Mouse (Mus musculus): Measurements from ENCODE around the gene Stat3. TPM values are rescaled to one million over a fixed set of nuclear protein-coding genes. Genes with fewer than 3 reads are reported as not detected.
A peak's percentile ranks its signal among the peaks of the same experiment; 100 is the strongest.

Stat3 gene
- total and polyA plus RNA-seq, 3 experiments, result 25.7 to 249 (median 64.7) TPM

DNA sequence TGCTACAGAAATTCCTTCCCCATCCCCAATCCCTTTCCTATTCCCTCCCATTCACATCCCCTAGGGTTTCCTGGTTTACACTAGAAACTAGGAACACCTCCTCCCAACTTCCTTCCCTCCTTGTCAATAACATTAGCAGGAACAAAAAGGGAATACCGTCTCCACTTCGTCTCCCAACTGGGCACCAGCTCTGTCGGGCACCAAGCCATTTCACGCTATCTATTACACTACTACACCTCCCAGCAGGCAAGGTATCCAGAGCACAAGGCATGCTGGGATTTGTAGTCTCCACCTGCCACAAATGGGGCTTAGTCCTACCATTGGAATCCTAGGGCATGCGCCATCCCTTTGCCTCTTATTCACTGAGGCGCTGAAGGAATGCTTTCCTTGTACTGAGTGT is 21.2 kb upstream of the Stat3 start (continued):
- peak; percentile 54; the same call in 1 of the 2 replicates for TF ChIP-seq NRF1 (IDR thresholded peaks at IDR 0.05; ENCODE audit: insufficient read depth, low read depth, low read length, poor library complexity, severe bottlenecking)

DNA sequence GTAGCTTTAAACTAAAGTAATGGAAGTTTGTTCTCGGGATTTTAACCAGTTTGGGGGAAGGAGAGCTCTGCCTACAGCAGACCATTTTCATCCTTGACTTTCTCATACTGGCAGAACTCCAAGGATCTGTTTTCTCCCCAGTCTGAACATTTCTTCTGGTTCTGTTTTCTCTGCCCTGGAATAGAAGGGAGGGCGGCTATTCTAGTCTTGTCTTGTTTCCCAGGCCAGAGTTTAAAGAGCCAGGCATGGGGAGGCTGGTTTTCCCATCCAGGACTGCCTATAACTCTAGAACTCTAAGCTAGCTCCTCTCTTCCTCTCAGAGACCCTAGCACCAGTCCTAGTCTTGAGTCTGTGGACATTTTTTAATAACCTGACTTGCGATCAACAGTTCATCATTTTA is 20.5 kb upstream of the Stat3 start:
- Histone ChIP-seq H3K4me1 (ENCODE audit: control insufficient read depth in 1 of 2, insufficient read depth in 2 of 2, low read length in 2 of 2) (peaks cover 10 to 21% of the 10 kb centered on the region in 2 experiments), H3K79me2 (ENCODE audit: control insufficient read depth, insufficient read depth, low read length, poor library complexity) (no peaks in the 10 kb centered on the region), H3K9me3 (replicated peaks; ENCODE audit: insufficient read depth, low read length) (no peaks in the 10 kb centered on the region), H3K36me3 (ENCODE audit: control insufficient read depth in 1 of 2, insufficient read depth in 2 of 2, low read length in 2 of 2) (peaks cover 0 to 11% of the 10 kb centered on the region in 2 experiments; a peak in 2 of 4 replicates), H3K4me3 (ENCODE audit: control insufficient read depth in 1 of 2, insufficient read depth in 1 of 2, low read depth in 2 of 2, low read length in 2 of 2) (peak overlapping the region; percentile 26 to 56), H3K27me3 (ENCODE audit: control insufficient read depth in 1 of 2, insufficient read depth in 2 of 2, low read length in 2 of 2) (no peaks in the 10 kb centered on the region), H3K9ac (ENCODE audit: control insufficient read depth, low read depth, low read length, poor library complexity, severe bottlenecking) (peak overlapping the region; percentile 47), H3K27ac (ENCODE audit: control insufficient read depth, low read depth, low read length) (no peak overlapping the region)
- DNase-seq (ENCODE audit: low read depth, low spot score), result peak; percentile 56
- 0 out of 2 replicates have a peak, but pooled peaks have one; percentile 5 for TF ChIP-seq TBP (IDR thresholded peaks at IDR 0.05; ENCODE audit: low read depth, low read length)
- 0 out of 2 replicates have a peak, but pooled peaks have one; percentile 1 for TF ChIP-seq ZC3H11A (IDR thresholded peaks at IDR 0.05; ENCODE audit: low read depth, low read length)
- TF ChIP-seq ELF1 (IDR thresholded peaks at IDR 0.05; ENCODE audit: low read depth, low read length), result no peak

DNA sequence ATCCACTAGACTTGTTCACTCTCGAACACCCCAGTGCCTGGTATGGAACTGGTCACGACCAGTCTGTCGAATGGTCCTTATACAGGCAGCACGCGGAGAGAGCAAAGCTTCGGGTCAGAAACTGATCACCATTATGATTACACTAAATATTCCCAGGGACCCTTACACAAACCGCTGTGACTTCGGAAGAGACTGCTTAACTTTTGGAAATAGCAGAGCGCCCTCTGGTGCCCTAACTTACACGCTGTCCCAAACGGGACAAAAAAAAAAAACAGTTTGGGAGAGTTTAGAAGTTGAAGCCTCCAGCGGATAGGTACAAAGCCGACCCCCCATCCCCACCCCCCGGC is 20.1 kb upstream of the Stat3 start:
- H3K4me3 ChIP-seq (ENCODE audit: control insufficient read depth in 1 of 2, insufficient read depth in 1 of 2, low read depth in 2 of 2, low read length in 2 of 2), result peak overlapping the region in 1 of 2 experiments; percentile 56; a peak in 1 of 4 replicates

DNA sequence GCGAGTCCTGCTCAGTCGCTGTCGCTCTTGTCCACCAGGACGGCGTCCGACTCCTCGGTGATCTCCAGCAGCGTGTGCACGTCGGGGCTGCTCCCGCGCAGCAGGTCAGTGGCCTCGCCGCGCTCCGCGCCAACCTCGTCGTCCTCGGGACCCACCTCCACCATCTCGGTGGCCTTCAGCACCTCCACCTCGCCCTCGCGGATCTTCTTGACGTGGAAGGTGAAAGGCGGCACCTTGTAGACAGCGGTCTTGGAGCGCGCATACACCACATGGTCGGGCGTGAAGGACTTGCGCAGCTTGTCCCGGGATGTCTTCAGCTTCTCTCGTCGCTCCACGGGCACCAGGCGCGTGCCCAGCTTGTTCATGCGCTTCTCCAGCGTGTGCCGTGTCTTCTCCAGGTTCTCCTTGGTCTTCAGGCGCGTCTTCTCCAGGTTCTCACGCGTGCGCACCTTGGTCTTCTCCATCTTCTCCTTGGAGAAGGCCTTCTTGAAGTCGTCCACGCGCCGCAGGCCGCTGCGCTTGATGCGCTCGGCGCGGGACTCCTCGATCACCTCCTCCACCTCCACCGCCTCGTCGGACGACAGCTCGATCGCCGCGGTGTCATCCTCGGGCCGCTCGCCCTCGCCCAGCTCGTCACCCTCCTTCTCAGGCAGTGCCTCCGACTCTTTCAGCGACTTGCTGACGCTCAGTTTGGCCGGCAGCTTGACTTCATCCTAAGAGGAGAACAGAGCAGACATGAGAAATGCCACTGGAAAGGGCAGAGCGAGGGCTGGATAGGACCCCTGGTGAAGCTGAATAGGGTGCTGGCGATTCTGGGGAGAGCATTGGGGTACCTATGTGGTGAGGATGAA is 19.5 kb upstream of the Stat3 start:
- peaks cover 0 to 11% of the 10 kb centered on the region in 2 experiments; a peak in 2 of 4 replicates for H3K36me3 ChIP-seq (ENCODE audit: control insufficient read depth in 1 of 2, insufficient read depth in 2 of 2, low read length in 2 of 2)
- no peak overlapping the region for H3K4me3 ChIP-seq (ENCODE audit: control insufficient read depth in 1 of 2, insufficient read depth in 1 of 2, low read depth in 2 of 2, low read length in 2 of 2)
- peaks cover 10 to 21% of the 10 kb centered on the region in 2 experiments for H3K4me1 ChIP-seq (ENCODE audit: control insufficient read depth in 1 of 2, insufficient read depth in 2 of 2, low read length in 2 of 2)
- no peak overlapping the region for H3K9ac ChIP-seq (ENCODE audit: control insufficient read depth, low read depth, low read length, poor library complexity, severe bottlenecking)
- H3K9me3 ChIP-seq (replicated peaks; ENCODE audit: insufficient read depth, low read length), result no peaks in the 10 kb centered on the region
- no peaks in the 10 kb centered on the region for H3K27me3 ChIP-seq (ENCODE audit: control insufficient read depth in 1 of 2, insufficient read depth in 2 of 2, low read length in 2 of 2)
- TF ChIP-seq POLR2AphosphoS5 (IDR thresholded peaks at IDR 0.05; ENCODE audit: borderline replicate concordance, low read depth, low read length) (no peak), RAD21 (IDR thresholded peaks at IDR 0.05; ENCODE audit: low read depth, low read length) (no peak), ELF1 (IDR thresholded peaks at IDR 0.05; ENCODE audit: low read depth, low read length) (no peak)
- DNase-seq (ENCODE audit: low read depth, low spot score), result no peak
- no peaks in the 10 kb centered on the region for H3K79me2 ChIP-seq (ENCODE audit: control insufficient read depth, insufficient read depth, low read length, poor library complexity)
- H3K27ac ChIP-seq (ENCODE audit: control insufficient read depth, low read depth, low read length), result no peak overlapping the region

More for the DNA sequence above, 20.1 kb upstream of the Stat3 start:
- Histone ChIP-seq H3K9me3 (replicated peaks; ENCODE audit: insufficient read depth, low read length) (no peaks in the 10 kb centered on the region), H3K36me3 (ENCODE audit: control insufficient read depth in 1 of 2, insufficient read depth in 2 of 2, low read length in 2 of 2) (peaks cover 0 to 11% of the 10 kb centered on the region in 2 experiments; a peak in 2 of 4 replicates), H3K9ac (ENCODE audit: control insufficient read depth, low read depth, low read length, poor library complexity, severe bottlenecking) (no peak overlapping the region), H3K27me3 (ENCODE audit: control insufficient read depth in 1 of 2, insufficient read depth in 2 of 2, low read length in 2 of 2) (no peaks in the 10 kb centered on the region), H3K27ac (ENCODE audit: control insufficient read depth, low read depth, low read length) (no peak overlapping the region), H3K79me2 (ENCODE audit: control insufficient read depth, insufficient read depth, low read length, poor library complexity) (no peaks in the 10 kb centered on the region), H3K4me1 (ENCODE audit: control insufficient read depth in 1 of 2, insufficient read depth in 2 of 2, low read length in 2 of 2) (peaks cover 10 to 21% of the 10 kb centered on the region in 2 experiments)
- peak; percentile 88 for DNase-seq (ENCODE audit: low read depth, low spot score)
- 0 out of 2 replicates have a peak, but pooled peaks have one; percentile 16 for TF ChIP-seq MYC (IDR thresholded peaks at IDR 0.05; ENCODE audit: low read depth, low read length)
- TF ChIP-seq ZNF384 (IDR thresholded peaks at IDR 0.05; ENCODE audit: low read depth, low read length), result peak; percentile 97
- no peak for TF ChIP-seq BHLHE40 (IDR thresholded peaks at IDR 0.05; ENCODE audit: borderline replicate concordance, low read depth, low read length)
- TF ChIP-seq SIN3A (IDR thresholded peaks at IDR 0.05; ENCODE audit: low read length), result peak; percentile 42; the same call in 1 of the 2 replicates
- TF ChIP-seq CTCF (IDR thresholded peaks at IDR 0.05 in 2 of 3, conservative IDR thresholded peaks at IDR 0.05 in 1 of 3; ENCODE audit: control insufficient read depth in 1 of 3, insufficient read depth in 1 of 3, low read depth in 2 of 3, low read length in 3 of 3, poor library complexity in 1 of 3, severe bottlenecking in 1 of 3), result peak; percentile 67 to 87 (median 80)
- TF ChIP-seq SMC3 (IDR thresholded peaks at IDR 0.05; ENCODE audit: low read depth, low read length), result peak; percentile 90
- TF ChIP-seq TBP (IDR thresholded peaks at IDR 0.05; ENCODE audit: low read depth, low read length), result 0 out of 2 replicates have a peak, but pooled peaks have one; percentile 28
- TF ChIP-seq ZC3H11A (IDR thresholded peaks at IDR 0.05; ENCODE audit: low read depth, low read length), result peak; percentile 87
- TF ChIP-seq EP300 (IDR thresholded peaks at IDR 0.05; ENCODE audit: low read depth in 1 of 2, low read length in 2 of 2), result no peak
- peak; percentile 86 for TF ChIP-seq RAD21 (IDR thresholded peaks at IDR 0.05; ENCODE audit: low read depth, low read length)
- TF ChIP-seq MXI1 (IDR thresholded peaks at IDR 0.05; ENCODE audit: low read depth, low read length), result no peak

Data from MEL (cell line).